Mouse (Mus musculus): ENCODE data around the gene Tmem233.

- TF ChIP-seq CTCF (IDR thresholded peaks at IDR 0.05; ENCODE audit: low read depth) (no peak), EP300 (IDR thresholded peaks at IDR 0.05; ENCODE audit: low read depth) (no peak)
Measured at GRCm38 (mm10) chr5:116045581-116045980, 37.5 kb downstream of the Tmem233 start.

Measured in heart, postnatal 0 days (tissue).